In genomic region chr11:78448242-78448641, GRCm38 (mm10) we compare ENCODE assay signal across 37 mouse cellular contexts. TPM values are rescaled to one million over a fixed set of nuclear protein-coding genes. Genes with fewer than 3 reads are reported as not detected.
"Had no signal": no experiment of that assay in that cellular context is flagged by ENCODE, and none has a peak within 500 bp of the region (broad histone marks: within the 10 kb centered on the region; RNA-seq: fewer than 3 reads in every experiment).

No protein-coding gene starts in this region.

- H3K9ac ChIP-seq: limb, embryonic 12.5 days; limb, embryonic 13.5 days; limb, embryonic 15.5 days; liver, embryonic 12.5 days; liver, embryonic 13.5 days; liver, embryonic 14.5 days; liver, embryonic 15.5 days; liver, postnatal 0 days; lung, embryonic 14.5 days; lung, embryonic 15.5 days; midbrain, embryonic 12.5 days; midbrain, embryonic 13.5 days; midbrain, embryonic 15.5 days; neural tube, embryonic 12.5 days had no signal

- DNase-seq: left cerebral cortex, postnatal 4 days; liver; liver, embryonic 13.5 days; liver, postnatal 0 days; lung, adult 18-20 months; lung, adult 2 months; lung, embryonic 14.5 days; lung, postnatal 10 days; lung, postnatal 14 days; lung, postnatal 36 days; lung, postnatal 4 days; midbrain, embryonic 14.5 days had no signal

- H3K9me3 ChIP-seq: limb, embryonic 10.5 days; limb, embryonic 12.5 days; limb, embryonic 13.5 days; limb, embryonic 15.5 days; liver, embryonic 12.5 days; liver, embryonic 13.5 days; liver, embryonic 15.5 days; lung, embryonic 15.5 days; megakaryocyte, embryonic 14.5 days; midbrain, embryonic 10.5 days; midbrain, embryonic 12.5 days; midbrain, embryonic 13.5 days; midbrain, embryonic 15.5 days; neural tube, embryonic 12.5 days had no signal

- H3K27ac ChIP-seq: limb, embryonic 10.5 days; limb, embryonic 12.5 days; limb, embryonic 13.5 days; limb, embryonic 15.5 days; liver, embryonic 12.5 days; liver, embryonic 13.5 days; liver, embryonic 14.5 days; liver, embryonic 15.5 days; lung, embryonic 15.5 days; macrophage; midbrain, embryonic 10.5 days; midbrain, embryonic 12.5 days; midbrain, embryonic 13.5 days; midbrain, embryonic 15.5 days; neural tube, embryonic 12.5 days had no signal

- H3K4me2 ChIP-seq: limb, embryonic 12.5 days; limb, embryonic 13.5 days; limb, embryonic 15.5 days; liver, embryonic 11.5 days; liver, embryonic 12.5 days; liver, embryonic 13.5 days; liver, embryonic 15.5 days; lung, embryonic 14.5 days; lung, embryonic 15.5 days; midbrain, embryonic 11.5 days; midbrain, embryonic 12.5 days; midbrain, embryonic 13.5 days; midbrain, embryonic 15.5 days; neural tube, embryonic 12.5 days had no signal

- ATAC-seq: liver, embryonic 12.5 days; liver, postnatal 0 days; lung, postnatal 0 days; midbrain, embryonic 13.5 days; midbrain, embryonic 15.5 days; midbrain, embryonic 16.5 days had no signal

- H3K27me3 ChIP-seq: limb, embryonic 12.5 days; limb, embryonic 13.5 days; limb, embryonic 15.5 days; liver, embryonic 15.5 days; lung, embryonic 15.5 days; midbrain, embryonic 13.5 days; midbrain, embryonic 15.5 days; neural tube, embryonic 12.5 days had no signal

- H3K4me3 ChIP-seq: limb, embryonic 10.5 days; limb, embryonic 12.5 days; limb, embryonic 13.5 days; limb, embryonic 15.5 days; liver, embryonic 12.5 days; liver, embryonic 13.5 days; liver, embryonic 15.5 days; lung, embryonic 15.5 days; megakaryocyte, embryonic 14.5 days; midbrain, embryonic 10.5 days; midbrain, embryonic 12.5 days; midbrain, embryonic 13.5 days; midbrain, embryonic 15.5 days; myocyte; neural tube, embryonic 12.5 days had no signal

- H3K4me1 ChIP-seq: limb, embryonic 10.5 days; limb, embryonic 12.5 days; limb, embryonic 13.5 days; limb, embryonic 15.5 days; liver, embryonic 12.5 days; liver, embryonic 13.5 days; liver, embryonic 15.5 days; lung, embryonic 15.5 days; midbrain, embryonic 10.5 days; midbrain, embryonic 12.5 days; midbrain, embryonic 13.5 days; midbrain, embryonic 15.5 days; neural tube, embryonic 12.5 days had no signal

- H3K36me3 ChIP-seq: limb, embryonic 10.5 days; limb, embryonic 12.5 days; limb, embryonic 13.5 days; limb, embryonic 15.5 days; liver, embryonic 12.5 days; liver, embryonic 13.5 days; liver, embryonic 15.5 days; lung, embryonic 15.5 days; midbrain, embryonic 10.5 days; midbrain, embryonic 12.5 days; midbrain, embryonic 13.5 days; midbrain, embryonic 15.5 days; neural tube, embryonic 12.5 days had no signal

RNA-seq across cellular contexts. Expression of gene Slc13a2, which starts 26.2 kb away (rescaled TPM):
- polyA plus RNA-seq: limb, embryonic 10.5 days; limb, embryonic 11.5 days; limb, embryonic 12.5 days; limb, embryonic 13.5 days; liver, embryonic 11.5 days; liver, embryonic 13.5 days; lung, embryonic 14.5 days; midbrain, embryonic 10.5 days; midbrain, embryonic 11.5 days; midbrain, embryonic 12.5 days; midbrain, embryonic 13.5 days; midbrain, embryonic 14.5 days; midbrain, embryonic 15.5 days; midbrain, embryonic 16.5 days; midbrain, postnatal 0 days; neural tube, embryonic 11.5 days; neural tube, embryonic 12.5 days had no signal

RNA-seq across cellular contexts. Expression of gene Vtn, which starts 50.6 kb away (rescaled TPM):
- polyA plus RNA-seq: limb, embryonic 10.5 days; macrophage; myocyte had no signal

RNA-seq across cellular contexts. Expression of gene Sebox, which starts 55.0 kb away (rescaled TPM):
- polyA plus RNA-seq: limb, embryonic 10.5 days; limb, embryonic 11.5 days; limb, embryonic 12.5 days; limb, embryonic 13.5 days; limb, embryonic 14.5 days; lung, embryonic 14.5 days; lung, embryonic 15.5 days; lung, embryonic 16.5 days; lung, postnatal 0 days; macrophage; midbrain, embryonic 10.5 days; midbrain, embryonic 11.5 days; midbrain, embryonic 12.5 days; midbrain, embryonic 13.5 days; midbrain, embryonic 14.5 days; midbrain, postnatal 0 days; myocyte; neural tube, embryonic 11.5 days; neural tube, embryonic 12.5 days had no signal
